Mouse (Mus musculus) embryo, embryonic 9.5 days (tissue): Measurements from ENCODE around the gene Usp47.

Experiments used
- DNase-seq: peaks from one replicate; pipeline ENCODE4 v3.0.0-alpha.2; 2017; ENCODE audit errors: extremely low spot score

Gene Usp47

GRCm38 (mm10) chr7:112155194-112155593, 131.9 kb downstream of the Usp47 start:
- DNase-seq = no peak

DNA sequence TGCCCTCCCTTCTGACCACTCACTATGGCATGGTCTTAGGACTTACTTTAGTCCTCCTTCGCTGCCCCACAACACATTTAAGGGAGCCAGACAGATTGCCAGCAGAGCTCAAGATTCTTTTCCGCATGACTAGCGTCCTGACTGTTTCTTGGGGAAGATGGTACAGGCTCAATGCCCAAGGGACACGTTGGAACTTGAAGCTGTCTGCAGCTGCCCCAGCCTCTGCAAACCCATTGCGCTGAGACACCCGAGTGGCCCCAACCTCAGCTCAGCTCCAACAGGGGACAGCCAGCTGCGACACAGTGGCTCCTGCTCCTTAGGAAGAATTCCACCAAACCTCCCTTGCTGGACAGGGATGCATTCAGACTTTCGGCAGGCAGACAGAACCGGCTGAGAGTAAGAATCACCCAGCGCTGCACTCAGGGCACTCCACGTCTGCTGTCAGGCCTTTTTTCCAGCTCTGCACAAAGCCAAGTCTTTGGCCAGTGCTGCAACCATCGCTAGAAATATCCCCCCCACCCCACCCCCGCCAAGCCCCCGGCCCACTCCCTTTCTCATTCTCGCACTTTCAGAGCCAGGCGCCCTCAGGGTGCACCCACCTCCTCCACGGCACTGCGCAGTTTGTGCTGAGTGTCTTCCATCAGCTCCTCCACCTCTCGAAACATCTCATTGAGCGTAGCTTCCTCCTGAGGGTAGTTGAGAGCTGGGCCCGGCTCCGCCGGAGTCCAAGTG, 134.4 kb downstream of the Usp47 start:
- peak; percentile 47 for DNase-seq

GRCm38 (mm10) chr7:112158316-112158741, 135.0 kb downstream of the Usp47 start:
- DNase-seq = peak; percentile 66

DNA sequence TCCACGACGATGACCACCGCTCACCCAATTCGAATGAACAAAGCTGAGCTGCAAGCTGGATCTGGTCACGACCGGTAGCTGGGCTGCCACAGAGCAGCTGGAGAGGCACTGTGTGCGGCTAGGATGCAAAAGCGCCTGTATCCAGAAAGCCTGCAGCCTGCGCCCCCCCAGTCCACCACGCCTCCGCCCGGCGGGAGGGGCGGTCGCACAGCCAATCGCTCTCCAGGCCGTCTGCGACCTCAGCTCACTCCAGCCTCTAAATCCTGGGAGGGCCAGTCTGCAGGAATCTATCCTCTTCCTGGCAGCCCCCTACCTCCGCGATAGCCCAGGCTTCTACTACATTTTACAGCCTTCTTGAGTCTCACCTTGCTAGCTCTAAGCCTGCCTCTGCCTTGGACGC, 135.6 kb downstream of the Usp47 start, which contains the start of gene Dkk3:
Dkk3 (minus strand) TSS at position 116 of the 400 bp plus-strand sequence.
- DNase-seq = peak; percentile 70

- no peak for DNase-seq
These were observed 136.5 kb downstream of the Usp47 start for GRCm38 (mm10) chr7:112159835-112160234.
